Mouse (Mus musculus) spleen, embryonic (tissue): Measurements from ENCODE around the gene Edn2.

Experiments used
- CTCF ChIA-PET: fragments of 350-600 bp; sonication (Branson Sonifier 250); formaldehyde crosslinking; loops from one replicate; lab custom pipeline; 2022; lab: Charles Lee

Gene Edn2

DNA sequence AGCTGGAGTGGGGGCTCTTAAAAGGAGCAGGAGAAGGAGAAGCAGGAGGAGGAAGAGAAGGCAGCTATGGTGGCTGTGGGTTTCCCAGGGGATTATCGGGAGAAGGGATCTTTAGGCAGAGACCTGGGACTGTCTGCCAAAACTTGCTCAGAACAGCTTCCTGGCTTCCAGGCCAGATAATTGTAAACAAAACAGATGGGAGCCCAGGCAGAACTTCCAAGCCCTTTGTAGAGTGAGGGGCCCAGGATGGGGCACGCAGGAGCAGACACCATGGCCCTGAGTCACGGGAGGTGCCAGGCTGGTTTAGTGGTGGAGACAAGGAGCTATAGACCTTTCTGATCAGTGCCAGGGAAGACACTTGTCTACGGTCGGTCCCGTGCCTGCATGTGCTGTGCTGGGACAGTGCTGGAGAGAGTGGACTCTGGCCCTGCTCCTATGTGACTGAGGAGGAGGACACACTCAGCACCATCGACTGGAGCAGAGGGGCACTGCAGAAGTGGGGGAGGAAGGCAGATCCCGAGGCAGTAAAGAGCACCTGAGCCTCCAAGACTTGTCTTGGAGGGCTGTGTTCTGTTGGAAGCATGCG lies 43.4 kb downstream of the Edn2 start:
- CTCF ChIA-PET: no interaction called here

DNA sequence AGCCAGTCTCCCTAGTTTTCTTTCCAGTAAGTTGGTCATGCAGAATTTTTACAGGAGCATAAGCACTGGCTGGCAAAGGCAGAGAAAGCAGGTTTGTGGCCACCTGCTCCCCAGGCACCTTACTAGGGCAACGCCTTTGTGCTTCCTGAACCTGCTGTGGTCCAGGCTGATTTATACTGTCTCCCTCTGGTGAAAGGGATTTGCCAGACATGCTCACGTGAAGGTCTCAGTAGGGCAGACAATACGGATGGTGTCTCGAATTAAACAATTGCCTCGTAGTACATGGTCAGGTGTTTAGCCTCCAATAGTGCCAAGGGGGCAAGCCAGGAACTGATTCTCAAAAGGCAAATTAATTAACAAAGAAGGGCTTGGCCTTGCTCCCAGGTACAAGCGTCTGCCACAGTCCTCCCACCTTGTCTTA lies 45.5 kb downstream of the Edn2 start:
- CTCF ChIA-PET: no interaction called here

DNA sequence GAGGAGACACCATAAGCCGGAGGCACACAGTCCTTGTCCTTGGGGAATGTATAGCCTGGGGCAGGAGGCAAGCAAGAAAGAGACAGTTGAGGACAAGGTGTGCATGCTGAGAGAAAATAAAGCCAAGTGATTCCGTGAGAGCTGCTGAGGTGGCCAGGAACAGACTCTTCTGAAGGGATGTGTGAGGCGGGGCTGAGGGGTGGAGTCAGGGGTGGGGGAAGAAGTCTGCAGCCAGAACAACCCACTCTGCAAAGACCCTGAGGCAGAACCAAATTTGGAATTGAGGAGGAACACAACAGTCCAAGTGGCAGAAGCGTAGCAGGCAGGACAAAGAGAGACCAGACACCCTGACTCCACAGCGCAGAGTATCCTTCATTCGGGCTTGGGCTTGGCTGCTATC lies 51.1 kb downstream of the Edn2 start:
- CTCF ChIA-PET: no interaction called here

DNA sequence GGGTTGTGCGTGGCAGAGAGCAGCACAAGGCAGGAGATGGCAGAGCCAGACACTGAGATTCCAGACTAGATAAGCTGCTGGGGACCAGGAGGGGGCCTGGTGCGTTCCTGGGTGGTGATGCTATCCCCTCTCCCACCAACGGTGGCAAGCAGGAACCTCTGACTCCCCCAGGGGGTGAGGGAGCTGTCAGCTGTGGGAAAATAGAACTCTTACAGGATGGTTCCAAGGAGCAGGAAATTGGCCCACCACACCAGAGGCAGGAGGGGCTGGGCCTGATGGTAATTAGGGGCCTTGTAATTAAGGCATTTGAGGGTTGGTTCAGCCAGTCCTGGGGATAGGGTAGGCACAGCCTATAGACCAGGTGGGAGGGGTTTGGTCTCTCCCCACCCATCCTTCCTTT lies 51.8 kb downstream of the Edn2 start:
- CTCF ChIA-PET: no interaction called here

DNA sequence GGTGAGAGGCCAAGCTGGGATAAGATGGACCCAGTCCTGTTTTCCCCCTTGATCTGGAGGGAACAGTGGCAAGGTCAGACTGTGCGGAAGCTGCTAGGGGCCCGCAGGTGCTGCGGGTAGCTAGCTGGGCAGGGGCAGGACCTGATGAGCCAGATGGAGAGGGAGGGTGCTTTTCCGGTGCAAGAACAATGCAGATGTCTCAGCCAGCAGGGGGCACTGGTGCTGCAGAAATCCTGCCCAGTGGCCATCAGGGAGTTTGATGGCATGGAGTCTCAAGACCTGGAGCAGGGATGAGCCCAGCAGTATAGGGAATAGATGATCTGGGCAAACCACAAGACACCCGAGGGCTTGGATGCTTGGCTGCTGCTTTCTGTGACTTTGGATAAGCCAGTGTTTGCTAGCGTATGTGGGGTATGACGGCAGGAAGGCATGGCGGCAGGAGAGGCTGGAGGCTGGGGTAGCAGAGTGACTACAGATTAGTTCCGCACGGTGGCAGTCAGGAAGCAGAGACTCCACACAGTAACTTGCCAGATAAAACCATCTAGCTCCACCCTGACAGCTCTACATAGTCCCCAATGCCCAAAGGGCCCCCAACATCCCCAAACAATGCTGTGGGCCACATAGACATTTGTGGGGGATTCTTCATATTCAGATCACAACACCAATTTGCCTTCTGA lies 55.0 kb downstream of the Edn2 start:
- CTCF ChIA-PET: no interaction called here

DNA sequence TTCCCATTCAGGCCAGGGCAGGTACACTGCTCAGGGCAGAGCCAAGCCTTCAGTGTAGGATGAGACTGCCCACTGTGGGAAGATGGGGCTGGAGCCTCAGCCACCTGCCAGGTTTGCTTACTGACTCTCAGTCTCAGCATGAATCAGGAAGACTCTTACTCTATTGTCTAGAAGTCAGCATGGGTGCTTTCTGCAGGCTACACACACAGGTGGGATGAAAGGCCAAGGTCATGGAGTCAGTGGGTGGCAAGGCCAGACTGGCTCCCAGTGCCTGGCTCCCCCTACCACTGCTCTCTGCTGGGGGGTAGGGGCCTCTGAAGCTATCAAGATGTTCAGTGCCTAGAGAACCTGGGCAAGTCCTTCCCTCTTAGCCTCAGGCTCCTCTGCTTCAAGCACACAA lies 55.9 kb downstream of the Edn2 start:
- CTCF ChIA-PET: no interaction called here
